Mouse (Mus musculus): Measurements from ENCODE around the gene Mast4. TPM values are rescaled to one million over a fixed set of nuclear protein-coding genes. Genes with fewer than 3 reads are reported as not detected.

The Mast4 gene
- polyA plus RNA-seq, 1 experiment from 2014 or later = 15.2 TPM

GRCm38 (mm10) chr13:103225895-103226815 lies 108.1 kb downstream of the Mast4 start:
- Histone ChIP-seq H3K27ac (no peak overlapping the region), H3K4me2 (no peak overlapping the region), H3K36me3 (ENCODE audit: poor library complexity, severe bottlenecking) (no peaks in the 10 kb centered on the region), H3K9ac (no peak overlapping the region), H3K4me1 (peaks cover 11% of the 10 kb centered on the region; the same call in 1 of the 2 replicates), H3K4me3 (no peak overlapping the region), H3K9me3 (replicated peaks) (no peaks in the 10 kb centered on the region), H3K27me3 (no peaks in the 10 kb centered on the region)
- WGBS = 54% methylated on average over 17 of the region's 17 CpGs
- ATAC-seq = no peak

- Histone ChIP-seq H3K9me3 (replicated peaks) (no peaks in the 10 kb centered on the region), H3K36me3 (ENCODE audit: poor library complexity, severe bottlenecking) (no peaks in the 10 kb centered on the region), H3K9ac (no peak overlapping the region), H3K4me3 (no peak overlapping the region), H3K4me1 (peaks cover 11% of the 10 kb centered on the region; the same call in 1 of the 2 replicates), H3K27ac (no peak overlapping the region), H3K27me3 (no peaks in the 10 kb centered on the region), H3K4me2 (no peak overlapping the region)
- ATAC-seq = no peak
- WGBS = 39% methylated on average over 11 of the region's 11 CpGs
These were observed 108.9 kb downstream of the Mast4 start for GRCm38 (mm10) chr13:103225217-103225894.

- Histone ChIP-seq H3K4me1 (0 out of 2 replicates have a peak, but pooled peaks cover 5% of the 10 kb centered on the region), H3K27me3 (no peaks in the 10 kb centered on the region), H3K27ac (no peak overlapping the region), H3K9me3 (replicated peaks) (no peaks in the 10 kb centered on the region), H3K4me3 (no peak overlapping the region), H3K9ac (no peak overlapping the region), H3K4me2 (no peak overlapping the region), H3K36me3 (ENCODE audit: poor library complexity, severe bottlenecking) (no peaks in the 10 kb centered on the region)
- 32% methylated on average over 11 of the region's 11 CpGs for WGBS
- no peak for ATAC-seq
These were observed 113.7 kb downstream of the Mast4 start for GRCm38 (mm10) chr13:103220479-103221064.

- 43% methylated on average over 2 of the region's 2 CpGs for WGBS
- Histone ChIP-seq H3K4me2 (no peak overlapping the region), H3K4me1 (no peaks in the 10 kb centered on the region), H3K27ac (no peak overlapping the region), H3K4me3 (no peak overlapping the region), H3K9me3 (replicated peaks) (no peaks in the 10 kb centered on the region), H3K36me3 (ENCODE audit: poor library complexity, severe bottlenecking) (no peaks in the 10 kb centered on the region), H3K27me3 (no peaks in the 10 kb centered on the region), H3K9ac (no peak overlapping the region)
- no peak for ATAC-seq
These were observed 114.3 kb downstream of the Mast4 start for GRCm38 (mm10) chr13:103219999-103220398.

- ATAC-seq = no peak
- WGBS = 83% methylated on average over 3 of the region's 3 CpGs
- no peaks in the 10 kb centered on the region for H3K27me3 ChIP-seq
These were observed 116.8 kb downstream of the Mast4 start for GRCm38 (mm10) chr13:103217486-103217885.

GRCm38 (mm10) chr13:103214506-103214905 lies 119.8 kb downstream of the Mast4 start:
- no peak overlapping the region for H3K9ac ChIP-seq
- H3K36me3 ChIP-seq (ENCODE audit: poor library complexity, severe bottlenecking) = no peaks in the 10 kb centered on the region
- H3K4me2 ChIP-seq = no peak overlapping the region
- no peak overlapping the region for H3K4me3 ChIP-seq
- H3K4me1 ChIP-seq = no peaks in the 10 kb centered on the region
- no peak overlapping the region for H3K27ac ChIP-seq
- H3K27me3 ChIP-seq = no peaks in the 10 kb centered on the region
- whole genome bisulfite sequencing = 86% methylated on average over 2 of the region's 3 CpGs
- ATAC-seq = no peak
- no peaks in the 10 kb centered on the region for H3K9me3 ChIP-seq (replicated peaks)

More at GRCm38 (mm10) chr13:103217486-103217885, 116.8 kb downstream of the Mast4 start:
- Histone ChIP-seq H3K36me3 (ENCODE audit: poor library complexity, severe bottlenecking) (no peaks in the 10 kb centered on the region), H3K9ac (no peak overlapping the region), H3K4me1 (no peaks in the 10 kb centered on the region), H3K27ac (no peak overlapping the region), H3K9me3 (replicated peaks) (no peaks in the 10 kb centered on the region), H3K4me2 (no peak overlapping the region), H3K4me3 (no peak overlapping the region)

- Histone ChIP-seq H3K36me3 (ENCODE audit: poor library complexity, severe bottlenecking) (no peaks in the 10 kb centered on the region), H3K27ac (no peak overlapping the region), H3K27me3 (no peaks in the 10 kb centered on the region), H3K4me2 (no peak overlapping the region), H3K9ac (no peak overlapping the region), H3K4me1 (no peaks in the 10 kb centered on the region), H3K4me3 (no peak overlapping the region), H3K9me3 (replicated peaks) (no peaks in the 10 kb centered on the region)
- 83% methylated on average over 6 of the region's 6 CpGs for WGBS
- no peak for ATAC-seq
These were observed 122.3 kb downstream of the Mast4 start for GRCm38 (mm10) chr13:103211953-103212352.

- 82% methylated on average over 11 of the region's 11 CpGs for WGBS
- no peak for ATAC-seq
These were observed 122.8 kb downstream of the Mast4 start for GRCm38 (mm10) chr13:103211501-103211941.

GRCm38 (mm10) chr13:103210746-103211145 lies 123.6 kb downstream of the Mast4 start:
- no peaks in the 10 kb centered on the region for H3K27me3 ChIP-seq
- 88% methylated on average over 4 of the region's 4 CpGs for WGBS
- no peaks in the 10 kb centered on the region for H3K9me3 ChIP-seq (replicated peaks)
- no peak overlapping the region for H3K9ac ChIP-seq
- H3K36me3 ChIP-seq (ENCODE audit: poor library complexity, severe bottlenecking) = no peaks in the 10 kb centered on the region
- no peak for ATAC-seq
- H3K4me2 ChIP-seq = no peak overlapping the region
- no peak overlapping the region for H3K4me3 ChIP-seq
- no peaks in the 10 kb centered on the region for H3K4me1 ChIP-seq
- no peak overlapping the region for H3K27ac ChIP-seq

More at GRCm38 (mm10) chr13:103211501-103211941, 122.8 kb downstream of the Mast4 start:
- H3K4me1 ChIP-seq = no peaks in the 10 kb centered on the region
- no peak overlapping the region for H3K4me2 ChIP-seq
- no peak overlapping the region for H3K4me3 ChIP-seq
- no peaks in the 10 kb centered on the region for H3K27me3 ChIP-seq
- H3K9me3 ChIP-seq (replicated peaks) = no peaks in the 10 kb centered on the region
- H3K27ac ChIP-seq = no peak overlapping the region
- no peak overlapping the region for H3K9ac ChIP-seq
- H3K36me3 ChIP-seq (ENCODE audit: poor library complexity, severe bottlenecking) = no peaks in the 10 kb centered on the region

GRCm38 (mm10) chr13:103207199-103207598 lies 127.1 kb downstream of the Mast4 start:
- no peak for ATAC-seq
- no peak overlapping the region for H3K9ac ChIP-seq
- H3K4me3 ChIP-seq = no peak overlapping the region
- no peaks in the 10 kb centered on the region for H3K27me3 ChIP-seq
- no peak overlapping the region for H3K4me2 ChIP-seq
- H3K9me3 ChIP-seq (replicated peaks) = no peaks in the 10 kb centered on the region
- WGBS = 91% methylated on average over 4 of the region's 4 CpGs
- H3K36me3 ChIP-seq (ENCODE audit: poor library complexity, severe bottlenecking) = no peaks in the 10 kb centered on the region
- H3K4me1 ChIP-seq = no peaks in the 10 kb centered on the region
- H3K27ac ChIP-seq = no peak overlapping the region

GRCm38 (mm10) chr13:103206644-103207043 lies 127.7 kb downstream of the Mast4 start:
- ATAC-seq = no peak
- WGBS = 80% methylated on average over 9 of the region's 9 CpGs
- H3K9me3 ChIP-seq (replicated peaks) = no peaks in the 10 kb centered on the region
- no peak overlapping the region for H3K4me2 ChIP-seq
- H3K36me3 ChIP-seq (ENCODE audit: poor library complexity, severe bottlenecking) = no peaks in the 10 kb centered on the region
- H3K27me3 ChIP-seq = no peaks in the 10 kb centered on the region
- H3K9ac ChIP-seq = no peak overlapping the region
- H3K4me3 ChIP-seq = no peak overlapping the region
- no peaks in the 10 kb centered on the region for H3K4me1 ChIP-seq
- H3K27ac ChIP-seq = no peak overlapping the region

- H3K4me3 ChIP-seq = no peak overlapping the region
- no peak overlapping the region for H3K4me2 ChIP-seq
- 94% methylated on average over 5 of the region's 5 CpGs for WGBS
- H3K9me3 ChIP-seq (replicated peaks) = no peaks in the 10 kb centered on the region
- ATAC-seq = no peak
- no peaks in the 10 kb centered on the region for H3K27me3 ChIP-seq
- no peaks in the 10 kb centered on the region for H3K36me3 ChIP-seq (ENCODE audit: poor library complexity, severe bottlenecking)
- no peaks in the 10 kb centered on the region for H3K4me1 ChIP-seq
- no peak overlapping the region for H3K27ac ChIP-seq
- no peak overlapping the region for H3K9ac ChIP-seq
These were observed 129.1 kb downstream of the Mast4 start for GRCm38 (mm10) chr13:103205191-103205590.
